Mouse (Mus musculus): ENCODE data around the gene Fam171b. TPM values are rescaled to one million over a fixed set of nuclear protein-coding genes. Genes with fewer than 3 reads are reported as not detected.

Gene Fam171b
- total RNA-seq, 2 experiments from 2014 or later, result 7.2 to 7.4 TPM

GRCm38 (mm10) chr2:83883850-83884420 is 71.5 kb downstream of the Fam171b start:
- DNase-seq (ENCODE audit: low spot score in 2 of 2), result no peak

- no peak for DNase-seq (ENCODE audit: low spot score in 2 of 2)
These were observed 81.3 kb downstream of the Fam171b start for GRCm38 (mm10) chr2:83893701-83894100.

GRCm38 (mm10) chr2:83901896-83902540 is 89.6 kb downstream of the Fam171b start:
- DNase-seq (ENCODE audit: low spot score in 2 of 2), result no peak

- no peak for DNase-seq (ENCODE audit: low spot score in 2 of 2)
These were observed 117.1 kb downstream of the Fam171b start for GRCm38 (mm10) chr2:83929478-83930088.

Other genes starting within 250 kb of the Fam171b start
- 100 to 1,000 TPM in 1 of 2 experiments, 10 to 100 TPM in 1; 95.3 to 103 TPM for gene Zc3h15, start 168.2 kb upstream of the Fam171b start, total RNA-seq (2021)
- gene Itgav, start 88.2 kb upstream of the Fam171b start, total RNA-seq (2021), result 100 to 1,000 TPM; 101 to 127 TPM
- gene Zswim2, start 128.6 kb downstream of the Fam171b start, total RNA-seq (2021), result not detected
- gene Gm13698, start 143.1 kb downstream of the Fam171b start, total RNA-seq (2021), result 1 to 10 TPM; 2.5 to 2.9 TPM
- 1 to 10 TPM; 2.5 to 2.9 TPM for gene Gm13693, start 148.9 kb downstream of the Fam171b start, total RNA-seq (2021)
- gene Gm13695, start 154.7 kb downstream of the Fam171b start, total RNA-seq (2021), result not detected
- 1 to 10 TPM; 2.5 to 2.9 TPM for gene Gm13696, start 160.5 kb downstream of the Fam171b start, total RNA-seq (2021)
- 1 to 10 TPM; 2.5 to 2.9 TPM for gene Gm13694, start 166.3 kb downstream of the Fam171b start, total RNA-seq (2021)
- 1 to 10 TPM; 2.5 to 2.9 TPM for gene Gm13697, start 172.1 kb downstream of the Fam171b start, total RNA-seq (2021)
- gene Gm13691, start 177.9 kb downstream of the Fam171b start, total RNA-seq (2021), result 1 to 10 TPM; 2.5 to 2.9 TPM

Data from adrenal gland, postnatal 4 days (tissue).